Mouse (Mus musculus) lung, adult 10 weeks (tissue): ENCODE results near the gene Fitm1. TPM values are rescaled to one million over a fixed set of nuclear protein-coding genes. Genes with fewer than 3 reads are reported as not detected.

Experiments used
- polyA plus RNA-seq: library from polyadenylated mRNA; stranded (reverse); fragments of 350-450 nt; fragmentation: Illumina TruSeq; extraction: RNeasy Lipid Tissue Mini Kit (QIAGEN cat#74804); gene quantifications from one replicate; pipeline ENCODE4 v1.2.3, GENCODE M21; 2014; ENCODE audit warnings: low read depth, low replicate concordance; ENCODE audit not compliant: insufficient read depth

Gene Fitm1
- 2.2 TPM for polyA plus RNA-seq

GRCm38 (mm10) chr14:55575302-55575701, at the start of gene Fitm1:
TSS of gene Fitm1 (plus strand) at chr14:55575617.

GRCm38 (mm10) chr14:55540067-55540786, 35.2 kb upstream of the Fitm1 start, which contains the start of gene Pck2:
TSS of gene Pck2 (plus strand) at chr14:55540266.

GRCm38 (mm10) chr14:55559799-55560201, 15.6 kb upstream of the Fitm1 start, which contains the start of gene Dcaf11:
TSS of gene Dcaf11 (plus strand) at chr14:55560006.

GRCm38 (mm10) chr14:55560202-55561073, 15.0 kb upstream of the Fitm1 start, which contains the start of gene A730061H03Rik:
TSS of gene A730061H03Rik (minus strand) at chr14:55560406.

GRCm38 (mm10) chr14:55577871-55578667, 2.7 kb downstream of the Fitm1 start, which contains the start of gene Psme1:
TSS of gene Psme1 (plus strand) at chr14:55578123.

GRCm38 (mm10) chr14:55584702-55585565, 9.5 kb downstream of the Fitm1 start, which contains the start of gene Emc9:
TSS of gene Emc9 (minus strand) at chr14:55585302.

GRCm38 (mm10) chr14:55590748-55591330, 15.4 kb downstream of the Fitm1 start, which contains the start of gene Psme2:
TSS of gene Psme2 (minus strand) at chr14:55591113.

GRCm38 (mm10) chr14:55591331-55591891, 16.0 kb downstream of the Fitm1 start, which contains the start of gene Rnf31:
TSS of gene Rnf31 (plus strand) at chr14:55591708.

GRCm38 (mm10) chr14:55603271-55603632, 27.8 kb downstream of the Fitm1 start, which contains the start of gene Irf9:
TSS of gene Irf9 (plus strand) at chr14:55603571.

GRCm38 (mm10) chr14:55617822-55618221, 42.4 kb downstream of the Fitm1 start, which contains the start of gene Rec8:
TSS of gene Rec8 (plus strand) at chr14:55618037.

Other genes starting within 250 kb of the Fitm1 start
- gene Dhrs4, start 96.9 kb upstream of the Fitm1 start, polyA plus RNA-seq, result 35.7 TPM
- gene Carmil3, start 85.0 kb upstream of the Fitm1 start, polyA plus RNA-seq, result 0.28 TPM
- not detected for gene Cpne6, start 65.2 kb upstream of the Fitm1 start, polyA plus RNA-seq
- gene Nrl, start 50.6 kb upstream of the Fitm1 start, polyA plus RNA-seq, result not detected
- gene Pck2, start 35.4 kb upstream of the Fitm1 start, polyA plus RNA-seq, result 18.9 TPM
- 65.2 TPM for gene Dcaf11, start 15.6 kb upstream of the Fitm1 start, polyA plus RNA-seq
- not detected for gene A730061H03Rik, start 15.2 kb upstream of the Fitm1 start, polyA plus RNA-seq
- 221 TPM for gene Psme1, start 2.5 kb downstream of the Fitm1 start, polyA plus RNA-seq
- 18.4 TPM for gene Emc9, start 9.7 kb downstream of the Fitm1 start, polyA plus RNA-seq
- 255 TPM for gene Psme2, start 15.5 kb downstream of the Fitm1 start, polyA plus RNA-seq
- gene Rnf31, start 16.1 kb downstream of the Fitm1 start, polyA plus RNA-seq, result 18.9 TPM
- 29.5 TPM for gene Irf9, start 28.0 kb downstream of the Fitm1 start, polyA plus RNA-seq
- 6.0 TPM for gene Rec8, start 42.4 kb downstream of the Fitm1 start, polyA plus RNA-seq
- gene Ipo4, start 60.3 kb downstream of the Fitm1 start, polyA plus RNA-seq, result 21.4 TPM
- gene Gm49378, start 62.3 kb downstream of the Fitm1 start, polyA plus RNA-seq, result 0.34 TPM
- gene Tm9sf1, start 68.2 kb downstream of the Fitm1 start, polyA plus RNA-seq, result 41.1 TPM
- 0.25 TPM for gene Tssk4, start 74.6 kb downstream of the Fitm1 start, polyA plus RNA-seq
- 36.9 TPM for gene Mdp1, start 84.9 kb downstream of the Fitm1 start, polyA plus RNA-seq
- gene Gmpr2, start 96.3 kb downstream of the Fitm1 start, polyA plus RNA-seq, result 17.9 TPM
- 225 TPM for gene Nedd8, start 96.5 kb downstream of the Fitm1 start, polyA plus RNA-seq
- 11.0 TPM for gene Tinf2, start 106.2 kb downstream of the Fitm1 start, polyA plus RNA-seq
- gene Tgm1, start 138.3 kb downstream of the Fitm1 start, polyA plus RNA-seq, result 1.7 TPM
- gene Rabggta, start 146.6 kb downstream of the Fitm1 start, polyA plus RNA-seq, result 15.4 TPM
- gene Dhrs1, start 170.1 kb downstream of the Fitm1 start, polyA plus RNA-seq, result 57.6 TPM
- gene Nop9, start 170.1 kb downstream of the Fitm1 start, polyA plus RNA-seq, result 9.1 TPM
- gene Cideb, start 182.8 kb downstream of the Fitm1 start, polyA plus RNA-seq, result 2.0 TPM
- gene Ltb4r2, start 185.8 kb downstream of the Fitm1 start, polyA plus RNA-seq, result 0.17 TPM
- gene Ltb4r1, start 190.3 kb downstream of the Fitm1 start, polyA plus RNA-seq, result 3.9 TPM
- gene Adcy4, start 208.5 kb downstream of the Fitm1 start, polyA plus RNA-seq, result 32.6 TPM
- gene Ripk3, start 213.2 kb downstream of the Fitm1 start, polyA plus RNA-seq, result 7.7 TPM
- 7.2 TPM for gene Nfatc4, start 247.5 kb downstream of the Fitm1 start, polyA plus RNA-seq